Mouse (Mus musculus) heart, postnatal 0 days (tissue): ENCODE results near the gene Tnfsf4.

ENCODE experiments used
- CTCF ChIP-seq: IDR thresholded peaks from 2 replicates; pipeline ENCODE4 v1.5.1; 2016; ENCODE audit warnings: antibody characterized with exemption, control low read depth, low read depth
- EP300 ChIP-seq: IDR thresholded peaks from 2 replicates; pipeline ENCODE4 v1.6.1; 2016; ENCODE audit warnings: antibody characterized with exemption, low read depth

GRCm38 (mm10) chr1:161436503-161436902 is 41.3 kb downstream of the Tnfsf4 start:
- TF ChIP-seq CTCF (no peak), EP300 (no peak)
